Comparison of ENCODE assay signal across 9 mouse cellular contexts in genomic region chr12:76308436-76308835, GRCm38 (mm10). TPM values are rescaled to one million over a fixed set of nuclear protein-coding genes. Genes with fewer than 3 reads are reported as not detected.
DNase-seq lines count a peak whose midpoint lies in the region; ATAC-seq and TF ChIP-seq lines count a peak whose summit lies in the region.
"Had no signal": no experiment of that assay in that cellular context is flagged by ENCODE, and none has a peak within 500 bp of the region (broad histone marks: within the 10 kb centered on the region; RNA-seq: fewer than 3 reads in every experiment).

No protein-coding gene starts in this region.

- no peak overlapping the region for H3K9ac ChIP-seq in intestine, embryonic 14.5 days (ENCODE audit: low read length)
- H3K9ac ChIP-seq in intestine, postnatal 0 days (ENCODE audit: low read depth, low read length): no peak overlapping the region
- no peak overlapping the region for H3K9ac ChIP-seq in midbrain, embryonic 12.5 days (replicated peaks)
- H3K9ac ChIP-seq in midbrain, postnatal 0 days (replicated peaks; ENCODE audit: low read length, poor library complexity, severe bottlenecking): no peak overlapping the region
- no peak overlapping the region for H3K9ac ChIP-seq in hindbrain, embryonic 14.5 days
- H3K9ac ChIP-seq in stomach, postnatal 0 days (ENCODE audit: low read length): no peak overlapping the region

- H3K27me3 ChIP-seq in intestine, embryonic 14.5 days (replicated peaks; ENCODE audit: control insufficient read depth, insufficient read depth, low read length): no peaks in the 10 kb centered on the region
- H3K27me3 ChIP-seq in intestine, postnatal 0 days (replicated peaks; ENCODE audit: control insufficient read depth, insufficient read depth, low read length): no peaks in the 10 kb centered on the region
- H3K27me3 ChIP-seq in midbrain, embryonic 12.5 days: no peaks in the 10 kb centered on the region
- no peaks in the 10 kb centered on the region for H3K27me3 ChIP-seq in midbrain, postnatal 0 days (ENCODE audit: insufficient read depth, low read length)
- H3K27me3 ChIP-seq in hindbrain, embryonic 14.5 days (ENCODE audit: control insufficient read depth, insufficient read depth, low read length): no peaks in the 10 kb centered on the region
- H3K27me3 ChIP-seq in stomach, postnatal 0 days (ENCODE audit: control insufficient read depth, insufficient read depth, low read length): no peaks in the 10 kb centered on the region

- DNase-seq in intestine, embryonic 14.5 days (ENCODE audit: low spot score): no peak
- DNase-seq in midbrain, postnatal 0 days (ENCODE audit: low spot score): no peak
- DNase-seq in hindbrain, embryonic 14.5 days (ENCODE audit: low spot score): no peak
- DNase-seq in stomach, postnatal 0 days (ENCODE audit: low spot score): no peak
- no peak for DNase-seq in adrenal gland, adult 18-20 months (ENCODE audit: low spot score in 2 of 2)
- DNase-seq: adrenal gland, adult 2 months; cerebellum, adult 9-10 months had no signal

- no peaks in the 10 kb centered on the region for H3K9me3 ChIP-seq in intestine, embryonic 14.5 days (ENCODE audit: control insufficient read depth, low read length)
- H3K9me3 ChIP-seq in intestine, postnatal 0 days (ENCODE audit: control insufficient read depth): no peaks in the 10 kb centered on the region
- no peaks in the 10 kb centered on the region for H3K9me3 ChIP-seq in midbrain, embryonic 12.5 days
- H3K9me3 ChIP-seq in midbrain, postnatal 0 days (ENCODE audit: low read length): no peaks in the 10 kb centered on the region
- no peaks in the 10 kb centered on the region for H3K9me3 ChIP-seq in hindbrain, embryonic 14.5 days (ENCODE audit: control insufficient read depth, low read length)
- H3K9me3 ChIP-seq in stomach, postnatal 0 days (ENCODE audit: control insufficient read depth, low read length): no peaks in the 10 kb centered on the region

- TF ChIP-seq CTCF in intestine, postnatal 0 days (IDR thresholded peaks at IDR 0.05; ENCODE audit: low read depth): no peak
- TF ChIP-seq CTCF in midbrain, postnatal 0 days (IDR thresholded peaks at IDR 0.05): no peak
- TF ChIP-seq CTCF in stomach, postnatal 0 days (IDR thresholded peaks at IDR 0.05; ENCODE audit: low read depth): no peak

- no peak for ATAC-seq in intestine, embryonic 14.5 days (replicated peaks; ENCODE audit: low FRiP score, low TSS enrichment, low read depth)
- no peak for ATAC-seq in intestine, postnatal 0 days
- no peak for ATAC-seq in midbrain, embryonic 12.5 days (ENCODE audit: low FRiP score, low read depth)
- no peak for ATAC-seq in midbrain, postnatal 0 days (ENCODE audit: low FRiP score)
- ATAC-seq in hindbrain, embryonic 14.5 days (ENCODE audit: low FRiP score): no peak
- no peak for ATAC-seq in stomach, postnatal 0 days (ENCODE audit: low FRiP score, low TSS enrichment)

- TF ChIP-seq EP300 in stomach, postnatal 0 days (optimal IDR thresholded peaks at IDR 0.05): no peak

- peaks cover 38% of the 10 kb centered on the region for H3K36me3 ChIP-seq in intestine, embryonic 14.5 days (ENCODE audit: control insufficient read depth, insufficient read depth, low read length)
- peaks cover 19% of the 10 kb centered on the region for H3K36me3 ChIP-seq in intestine, postnatal 0 days (ENCODE audit: control insufficient read depth, insufficient read depth)
- H3K36me3 ChIP-seq in midbrain, embryonic 12.5 days: peaks cover 21% of the 10 kb centered on the region
- H3K36me3 ChIP-seq in midbrain, postnatal 0 days (ENCODE audit: insufficient read depth, low read length): peaks cover 19% of the 10 kb centered on the region
- peaks cover 23% of the 10 kb centered on the region for H3K36me3 ChIP-seq in hindbrain, embryonic 14.5 days (replicated peaks; ENCODE audit: control insufficient read depth, insufficient read depth)
- H3K36me3 ChIP-seq in stomach, postnatal 0 days (ENCODE audit: control insufficient read depth, insufficient read depth, low read length): peaks cover 3% of the 10 kb centered on the region; the same call in 1 of the 2 replicates

- WGBS in intestine, embryonic 14.5 days: 84% methylated on average over 5 of the region's 5 CpGs
- WGBS in intestine, postnatal 0 days: 87% methylated on average over 5 of the region's 5 CpGs
- WGBS in midbrain, embryonic 12.5 days: 85% methylated on average over 5 of the region's 5 CpGs
- whole genome bisulfite sequencing in midbrain, postnatal 0 days: 86% methylated on average over 5 of the region's 5 CpGs
- WGBS in hindbrain, embryonic 14.5 days: 92% methylated on average over 5 of the region's 5 CpGs
- 76% methylated on average over 5 of the region's 5 CpGs for WGBS in stomach, postnatal 0 days

- H3K4me1 ChIP-seq in intestine, embryonic 14.5 days (replicated peaks; ENCODE audit: control insufficient read depth, insufficient read depth, low read length): peaks cover 19% of the 10 kb centered on the region
- 0 out of 2 replicates have a peak, but pooled peaks cover 4% of the 10 kb centered on the region for H3K4me1 ChIP-seq in intestine, postnatal 0 days (replicated peaks; ENCODE audit: control insufficient read depth, insufficient read depth, low read length)
- H3K4me1 ChIP-seq in midbrain, embryonic 12.5 days: peaks cover 9% of the 10 kb centered on the region
- no peaks in the 10 kb centered on the region for H3K4me1 ChIP-seq in midbrain, postnatal 0 days (ENCODE audit: insufficient read depth, low read length)
- peaks cover 18% of the 10 kb centered on the region; the same call in 1 of the 2 replicates for H3K4me1 ChIP-seq in hindbrain, embryonic 14.5 days (replicated peaks; ENCODE audit: control insufficient read depth, insufficient read depth, low read length)
- no peaks in the 10 kb centered on the region for H3K4me1 ChIP-seq in stomach, postnatal 0 days (replicated peaks; ENCODE audit: control insufficient read depth, insufficient read depth)

- no peak overlapping the region for H3K4me3 ChIP-seq in intestine, embryonic 14.5 days (ENCODE audit: low read depth, low read length)
- H3K4me3 ChIP-seq in intestine, postnatal 0 days (ENCODE audit: low read depth, low read length): no peak overlapping the region
- H3K4me3 ChIP-seq in midbrain, embryonic 12.5 days: no peak overlapping the region
- no peak overlapping the region for H3K4me3 ChIP-seq in midbrain, postnatal 0 days (ENCODE audit: low read depth, low read length)
- H3K4me3 ChIP-seq in hindbrain, embryonic 14.5 days (replicated peaks; ENCODE audit: low read length): no peak overlapping the region
- no peak overlapping the region for H3K4me3 ChIP-seq in stomach, postnatal 0 days (ENCODE audit: low read depth, low read length)

- no peak overlapping the region for H3K4me2 ChIP-seq in intestine, embryonic 14.5 days (ENCODE audit: low read length)
- no peak overlapping the region for H3K4me2 ChIP-seq in intestine, postnatal 0 days (replicated peaks; ENCODE audit: low read depth)
- no peak overlapping the region for H3K4me2 ChIP-seq in midbrain, embryonic 12.5 days (replicated peaks)
- no peak overlapping the region for H3K4me2 ChIP-seq in midbrain, postnatal 0 days (ENCODE audit: low read depth, low read length, poor library complexity, severe bottlenecking)
- H3K4me2 ChIP-seq in hindbrain, embryonic 14.5 days (replicated peaks): no peak overlapping the region
- H3K4me2 ChIP-seq in stomach, postnatal 0 days (replicated peaks; ENCODE audit: low read depth): no peak overlapping the region

- peak overlapping the region; percentile 90 for H3K27ac ChIP-seq in intestine, embryonic 14.5 days (ENCODE audit: low read depth)
- H3K27ac ChIP-seq in intestine, postnatal 0 days (ENCODE audit: low read depth, low read length): no peak overlapping the region
- peak overlapping the region; percentile 42; the same call in 1 of the 2 replicates for H3K27ac ChIP-seq in midbrain, embryonic 12.5 days (replicated peaks)
- no peak overlapping the region for H3K27ac ChIP-seq in midbrain, postnatal 0 days (ENCODE audit: low read depth, low read length)
- H3K27ac ChIP-seq in hindbrain, embryonic 14.5 days: 0 out of 2 replicates have a peak overlapping the region, but pooled peaks have one; percentile 5
- peak overlapping the region; percentile 83 for H3K27ac ChIP-seq in stomach, postnatal 0 days (replicated peaks)

RNA-seq across cellular contexts. Expression of gene Akap5, which starts 16.3 kb away (rescaled TPM):
- polyA plus RNA-seq in intestine, embryonic 14.5 days (2014; fragmentation: Nextera tagmentation; extraction: Ambion mirVana): 4.2 and 5.1 TPM in 2 replicates
- polyA plus RNA-seq in intestine, postnatal 0 days (2015; fragmentation: Nextera tagmentation; extraction: Ambion mirVana): 0.85 and 1.1 TPM in 2 replicates
- polyA plus RNA-seq in midbrain, embryonic 12.5 days (2016; fragmentation: Nextera tagmentation; extraction: Ambion mirVana): 6.2 and 6.4 TPM in 2 replicates
- total RNA-seq in midbrain, postnatal 0 days (2014; rRNA removed): 17.2 and 18.0 TPM in 2 replicates
- polyA plus RNA-seq in midbrain, postnatal 0 days (2015; fragmentation: Nextera tagmentation; extraction: Ambion mirVana): 9.4 and 10.7 TPM in 2 replicates
- polyA plus RNA-seq in hindbrain, embryonic 14.5 days (2014; fragmentation: Nextera tagmentation; extraction: Ambion mirVana): 11.8 and 12.1 TPM in 2 replicates
- 2.0 and 2.2 TPM in 2 replicates for polyA plus RNA-seq in stomach, postnatal 0 days (2015; fragmentation: Nextera tagmentation; extraction: Ambion mirVana)
- total RNA-seq in adrenal gland, adult 18-20 months (2021): under 1 TPM; 0.33 to 0.54 TPM

RNA-seq across cellular contexts. Expression of gene Mthfd1, which starts 53.3 kb away (rescaled TPM):
- 98.8 and 101 TPM in 2 replicates for polyA plus RNA-seq in intestine, embryonic 14.5 days (2014; fragmentation: Nextera tagmentation; extraction: Ambion mirVana)
- polyA plus RNA-seq in intestine, postnatal 0 days (2015; fragmentation: Nextera tagmentation; extraction: Ambion mirVana): 18.4 and 18.5 TPM in 2 replicates
- polyA plus RNA-seq in midbrain, embryonic 12.5 days (2016; fragmentation: Nextera tagmentation; extraction: Ambion mirVana): 49.5 and 52.5 TPM in 2 replicates
- 23.7 and 25.6 TPM in 2 replicates for total RNA-seq in midbrain, postnatal 0 days (2014; rRNA removed)
- polyA plus RNA-seq in midbrain, postnatal 0 days (2015; fragmentation: Nextera tagmentation; extraction: Ambion mirVana): 25.1 and 26.7 TPM in 2 replicates
- 30.5 and 37.2 TPM in 2 replicates for polyA plus RNA-seq in hindbrain, embryonic 14.5 days (2014; fragmentation: Nextera tagmentation; extraction: Ambion mirVana)
- polyA plus RNA-seq in stomach, postnatal 0 days (2015; fragmentation: Nextera tagmentation; extraction: Ambion mirVana): 28.9 and 29.6 TPM in 2 replicates
- total RNA-seq in adrenal gland, adult 18-20 months (2021): 10 to 100 TPM; 30.9 to 47.3 TPM

Comparison
In these comparisons a context has a peak if more than half of its experiments do, and no peak if none do; other contexts are left out.
1. H3K27ac ChIP-seq: peak in intestine, embryonic 14.5 days (single experiment), midbrain, embryonic 12.5 days (single experiment), hindbrain, embryonic 14.5 days (single experiment) and stomach, postnatal 0 days (single experiment); none in intestine, postnatal 0 days (single experiment) and midbrain, postnatal 0 days (single experiment).